Mouse (Mus musculus) heart, embryonic 14.5 days (tissue): Measurements from ENCODE around the gene Smim27. TPM values are rescaled to one million over a fixed set of nuclear protein-coding genes. Genes with fewer than 3 reads are reported as not detected.

Source experiments
- ATAC-seq: fragments of 200-750 bp; cut with Nextera tagmentation; 2 replicates; pipeline ENCODE4 v1.8.0; 2017; ENCODE audit warnings: low read depth, moderate TSS enrichment; ENCODE audit not compliant: insufficient number of reproducible peaks, insufficient read depth, low FRiP score
- H3K27ac ChIP-seq, 2 experiments: fragments of 200-500 bp in 1 of 2; fragments of 300-500 bp in 1 of 2; sonication (generic) in 1 of 2; replicated peaks in 1 of 2; 2 replicates each; pipeline ENCODE4 v1.5.1; 2012 to 2014; ENCODE audit warnings: low read depth in 2 of 2, low read length in 2 of 2, control low read depth in 1 of 2, mild to moderate bottlenecking in 1 of 2, mixed read lengths in 1 of 2; ENCODE audit not compliant: control insufficient read depth in 1 of 2, insufficient read depth in 1 of 2
- H3K27me3 ChIP-seq: fragments of 300-500 bp; sonication (generic); 2 replicates; pipeline ENCODE4 v1.6.1; 2014; ENCODE audit warnings: mild to moderate bottlenecking, low read length, control low read depth; ENCODE audit not compliant: control insufficient read depth, insufficient read depth
- H3K36me3 ChIP-seq: fragments of 300-500 bp; sonication (generic); 2 replicates; pipeline ENCODE4 v1.6.1; 2014; ENCODE audit warnings: mild to moderate bottlenecking, control low read depth, low read length, mixed read lengths; ENCODE audit not compliant: control insufficient read depth, insufficient read depth
- H3K4me1 ChIP-seq, 2 experiments: fragments of 200-500 bp in 1 of 2; fragments of 300-500 bp in 1 of 2; sonication (generic) in 1 of 2; 2 replicates each; pipeline ENCODE4 v1.6.1; 2012 to 2014; ENCODE audit warnings: low read length in 2 of 2, control low read depth in 1 of 2, mixed read lengths in 1 of 2; ENCODE audit not compliant: control insufficient read depth in 2 of 2, insufficient read depth in 2 of 2
- H3K4me2 ChIP-seq: fragments of 300-500 bp; sonication (generic); 2 replicates; pipeline ENCODE4 v1.6.1; 2014; ENCODE audit warnings: mild to moderate bottlenecking, low read length
- H3K4me3 ChIP-seq, 2 experiments: fragments of 200-500 bp in 1 of 2; fragments of 300-500 bp in 1 of 2; sonication (generic) in 1 of 2; 2 replicates each; pipeline ENCODE4 v1.5.1; 2012 to 2014; ENCODE audit warnings: low read length in 2 of 2, mild to moderate bottlenecking in 2 of 2, control low read depth in 1 of 2, low read depth in 1 of 2, moderate library complexity in 1 of 2; ENCODE audit not compliant: control insufficient read depth in 1 of 2, insufficient read depth in 1 of 2
- H3K9ac ChIP-seq: fragments of 300-500 bp; sonication (generic); 2 replicates; pipeline ENCODE4 v1.6.1; 2014; ENCODE audit warnings: mild to moderate bottlenecking, low read length
- H3K9me3 ChIP-seq: fragments of 300-500 bp; sonication (generic); 2 replicates; pipeline ENCODE4 v1.6.1; 2016; ENCODE audit warnings: low read length, control low read depth; ENCODE audit not compliant: control insufficient read depth
- WGBS: fragments of 180-500 bp; shearing (Covaris S2); extraction: QIAGEN DNeasy Blood & Tissue Kit; methylation state at CpG from one replicate; pipeline ENCODE4 v1.1.7; 2014; 5-methylcytosine and 5-hydroxymethylcytosine counted together
- polyA plus RNA-seq: library from polyadenylated mRNA; unstranded; fragments of >200 nt; fragmentation: Nextera tagmentation; extraction: Ambion mirVana; gene quantifications from 2 replicates; pipeline ENCODE4 v1.2.1, GENCODE M21; 2014

The Smim27 gene
- polyA plus RNA-seq, 1 experiment from 2014 or later = 47.1 TPM

- WGBS = 85% methylated on average over 6 of the region's 6 CpGs
- Histone ChIP-seq H3K27me3 (no peaks in the 10 kb centered on the region), H3K9ac (no peak overlapping the region), H3K4me1 (no peaks in the 10 kb centered on the region), H3K4me2 (no peak overlapping the region), H3K36me3 (peaks cover 17% of the 10 kb centered on the region; the same call in 1 of the 2 replicates), H3K9me3 (no peaks in the 10 kb centered on the region), H3K4me3 (no peak overlapping the region), H3K27ac (no peak overlapping the region)
- ATAC-seq = no peak
Observed at GRCm38 (mm10) chr4:40229723-40230122, 39.7 kb upstream of the Smim27 start.

- ATAC-seq = no peak
- no peaks in the 10 kb centered on the region for H3K27me3 ChIP-seq
- H3K27ac ChIP-seq = no peak overlapping the region
- H3K9ac ChIP-seq = no peak overlapping the region
- H3K4me2 ChIP-seq = no peak overlapping the region
- H3K9me3 ChIP-seq = no peaks in the 10 kb centered on the region
- H3K4me3 ChIP-seq = no peak overlapping the region
- peaks cover 6% of the 10 kb centered on the region; the same call in 1 of the 2 replicates for H3K36me3 ChIP-seq
- WGBS = 92% methylated on average over 7 of the region's 7 CpGs
- no peaks in the 10 kb centered on the region for H3K4me1 ChIP-seq
Observed at GRCm38 (mm10) chr4:40233062-40233664, 36.2 kb upstream of the Smim27 start.

GRCm38 (mm10) chr4:40234256-40234655 is 35.1 kb upstream of the Smim27 start:
- peaks cover 6% of the 10 kb centered on the region; the same call in 1 of the 2 replicates for H3K36me3 ChIP-seq
- no peak for ATAC-seq
- 83% methylated on average over 5 of the region's 6 CpGs for WGBS

GRCm38 (mm10) chr4:40236829-40237228 is 32.5 kb upstream of the Smim27 start:
- no peak overlapping the region for H3K4me2 ChIP-seq
- no peaks in the 10 kb centered on the region for H3K27me3 ChIP-seq
- no peak overlapping the region for H3K4me3 ChIP-seq
- H3K27ac ChIP-seq = no peak overlapping the region
- peaks cover 3 to 6% of the 10 kb centered on the region in 2 experiments; a peak in 3 of 4 replicates for H3K4me1 ChIP-seq
- no peak overlapping the region for H3K9ac ChIP-seq
- ATAC-seq = no peak
- no peaks in the 10 kb centered on the region for H3K9me3 ChIP-seq
- WGBS = 81% methylated on average over 4 of the region's 4 CpGs
- H3K36me3 ChIP-seq = peaks cover 6% of the 10 kb centered on the region; the same call in 1 of the 2 replicates

More at GRCm38 (mm10) chr4:40234256-40234655, 35.1 kb upstream of the Smim27 start:
- H3K4me1 ChIP-seq = peaks cover 0 to 6% of the 10 kb centered on the region in 2 experiments; a peak in 2 of 4 replicates
- no peak overlapping the region for H3K27ac ChIP-seq
- H3K4me3 ChIP-seq = no peak overlapping the region
- no peak overlapping the region for H3K4me2 ChIP-seq
- no peaks in the 10 kb centered on the region for H3K9me3 ChIP-seq
- no peaks in the 10 kb centered on the region for H3K27me3 ChIP-seq
- no peak overlapping the region for H3K9ac ChIP-seq

- Histone ChIP-seq H3K27me3 (no peaks in the 10 kb centered on the region), H3K27ac (peak overlapping the region; percentile 60 to 66), H3K36me3 (peaks cover 6% of the 10 kb centered on the region; the same call in 1 of the 2 replicates), H3K9me3 (no peaks in the 10 kb centered on the region), H3K4me1 (peaks cover 3 to 6% of the 10 kb centered on the region in 2 experiments; a peak in 3 of 4 replicates), H3K4me3 (peak overlapping the region; percentile 74 to 91), H3K9ac (peak overlapping the region; percentile 79), H3K4me2 (peak overlapping the region; percentile 96)
- WGBS = under 1% methylated on average over 17 of the region's 17 CpGs
- peak; percentile 78 for ATAC-seq
Observed at GRCm38 (mm10) chr4:40238483-40239408, 30.6 kb upstream of the Smim27 start.

GRCm38 (mm10) chr4:40239409-40240271 is 29.7 kb upstream of the Smim27 start, which contains the start of gene Ddx58:
TSS of gene Ddx58 (minus strand) at chr4:40239828.
- Histone ChIP-seq H3K27me3 (no peaks in the 10 kb centered on the region), H3K4me2 (peak within 1 kb of the TSS; percentile 96), H3K36me3 (peaks cover 5% of the 10 kb centered on the region; the same call in 1 of the 2 replicates), H3K27ac (peak within 1 kb of the TSS; percentile 60 to 66), H3K9me3 (no peaks in the 10 kb centered on the region), H3K9ac (peak within 1 kb of the TSS; percentile 79), H3K4me3 (peak within 1 kb of the TSS; percentile 74 to 91), H3K4me1 (peaks cover 3 to 6% of the 10 kb centered on the region in 2 experiments; a peak in 3 of 4 replicates)
- ATAC-seq = peak; percentile 27; the same call in 1 of the 2 replicates
- 3% methylated on average over 34 of the region's 35 CpGs for WGBS
